8 mouse cellular contexts compared by ENCODE assay signal in the genomic region with DNA sequence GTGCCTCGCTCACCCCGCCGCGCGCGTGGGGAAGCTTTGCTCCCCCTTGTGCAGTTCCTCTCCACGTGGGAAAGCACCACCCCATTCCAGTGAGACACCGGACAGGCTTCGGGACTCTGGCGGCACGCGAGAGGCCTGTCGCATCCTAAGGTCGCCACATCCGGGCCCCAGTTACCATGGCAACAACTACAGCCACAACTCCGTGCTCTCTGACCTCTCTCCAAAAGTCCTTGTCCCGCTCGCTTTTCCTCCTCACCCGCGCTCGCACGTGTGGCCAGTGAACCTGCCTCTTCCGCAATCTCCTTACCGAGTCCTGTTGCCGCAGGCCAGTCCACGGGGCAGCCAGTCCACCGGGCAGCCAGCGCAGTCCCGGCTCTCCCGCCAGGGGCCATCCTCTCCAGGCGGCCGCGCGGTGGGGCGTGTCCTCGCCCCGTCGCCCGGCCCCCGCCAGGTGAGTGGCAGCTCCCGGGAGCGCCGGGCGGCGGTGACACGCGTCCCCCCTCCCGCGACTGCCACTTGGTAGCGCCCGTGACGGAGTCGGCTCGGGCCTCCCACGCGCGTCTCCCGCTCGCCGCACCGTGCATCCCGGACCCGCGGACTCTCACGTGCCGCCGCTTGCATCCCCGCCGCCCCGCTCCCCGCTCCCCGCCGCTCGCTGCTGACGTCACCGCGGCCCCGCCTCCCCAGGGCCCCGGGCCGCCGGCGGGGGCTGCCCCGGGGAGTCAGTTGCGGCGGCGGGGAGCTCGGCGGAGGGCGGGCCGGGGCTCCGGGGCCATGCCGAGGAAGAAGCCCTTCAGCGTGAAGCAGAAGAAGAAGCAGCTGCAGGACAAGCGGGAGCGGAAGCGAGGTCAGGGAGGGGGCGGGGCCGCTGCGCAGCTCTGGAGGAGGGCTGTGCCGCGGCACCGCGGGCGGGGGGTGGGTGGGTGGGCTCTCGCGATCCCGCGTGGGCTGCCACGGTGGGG. TPM values are rescaled to one million over a fixed set of nuclear protein-coding genes. Genes with fewer than 3 reads are reported as not detected.
DNase-seq lines count a peak whose midpoint lies in the region; ATAC-seq lines count a peak whose summit lies in the region.

Gnl1 (plus strand) TSS at position 451 of the 962 bp plus-strand sequence.
Prr3 (minus strand) TSS at position 836 of the 962 bp plus-strand sequence.

- H3K4me2 ChIP-seq in hindbrain, embryonic 13.5 days: peak within 1 kb of the TSS; percentile 70

- H3K4me3 ChIP-seq in hindbrain, embryonic 13.5 days: peak within 1 kb of the TSS; percentile 91

- H3K36me3 ChIP-seq in hindbrain, embryonic 13.5 days: peaks cover 41% of the 10 kb centered on the region

- no peaks in the 10 kb centered on the region for H3K9me3 ChIP-seq in hindbrain, embryonic 13.5 days

- peaks cover 24% of the 10 kb centered on the region for H3K4me1 ChIP-seq in hindbrain, embryonic 13.5 days (replicated peaks)

- ATAC-seq in hindbrain, embryonic 13.5 days (ENCODE audit: low FRiP score): peak; percentile 79

- H3K27ac ChIP-seq in hindbrain, embryonic 13.5 days: peak within 1 kb of the TSS; percentile 95

- H3K27me3 ChIP-seq in hindbrain, embryonic 13.5 days: no peaks in the 10 kb centered on the region

- under 1% methylated on average over 93 of the region's 109 CpGs for WGBS in hindbrain, embryonic 13.5 days

- peak within 1 kb of the TSS; percentile 93 for H3K9ac ChIP-seq in hindbrain, embryonic 13.5 days

- peak; percentile 89 for DNase-seq in NIH3T3 (ENCODE audit: low read depth)
- DNase-seq in cerebellum, postnatal 10 days: peak; percentile 95 to 97
- peak; percentile 89 to 92 for DNase-seq in frontal cortex, postnatal 14 days (ENCODE audit: low spot score in 2 of 2)
- peak; percentile 77 to 97 for DNase-seq in layer of hippocampus, postnatal 25 days (ENCODE audit: extremely low spot score in 1 of 2, low spot score in 1 of 2)
- peak; percentile 90 for DNase-seq in lung, postnatal 25 days (ENCODE audit: low spot score)
- DNase-seq in retina, embryonic 14.5 days (ENCODE audit: low spot score): peak; percentile 92
- peak; percentile 93 for DNase-seq in thymus, postnatal 4 days

RNA-seq across cellular contexts. Expression of gene Gnl1, which starts in this region (rescaled TPM):
- 53.6 and 53.7 TPM in 2 replicates for polyA plus RNA-seq in hindbrain, embryonic 13.5 days (2015; fragmentation: Nextera tagmentation; extraction: Ambion mirVana)
- 100 to 1,000 TPM; 143 to 153 TPM for total RNA-seq in layer of hippocampus, postnatal 25 days (2021)

RNA-seq across cellular contexts. Expression of gene Prr3, which starts in this region (rescaled TPM):
- 72.8 and 73.5 TPM in 2 replicates for polyA plus RNA-seq in hindbrain, embryonic 13.5 days (2015; fragmentation: Nextera tagmentation; extraction: Ambion mirVana)
- 10 to 100 TPM; 40.2 to 53.1 TPM for total RNA-seq in layer of hippocampus, postnatal 25 days (2021)

Comparison
In these comparisons a context has a peak if more than half of its experiments do, and no peak if none do; other contexts are left out.
1. Peak in every context shown above with its lines: DNase-seq, ATAC-seq, H3K4me3 ChIP-seq and H3K27ac ChIP-seq.